Mouse (Mus musculus) ES-Bruce4 (cell line): ENCODE measurements around the gene Phip.

Experiments used
- CTCF ChIP-seq: IDR thresholded peaks from one replicate; pipeline ENCODE4 v1.8.1; 2011; ENCODE audit warnings: low read depth, low read length
- POLR2A ChIP-seq: IDR thresholded peaks from one replicate; pipeline ENCODE4 v1.8.1; 2011; ENCODE audit warnings: low read length; ENCODE audit not compliant: insufficient read depth

- no peak for TF ChIP-seq CTCF
- no peak for TF ChIP-seq POLR2A
Observed at GRCm38 (mm10) chr9:82961352-82961751, 14.0 kb downstream of the Phip start.
